Mouse (Mus musculus): Measurements from ENCODE around the gene Krt75. TPM values are rescaled to one million over a fixed set of nuclear protein-coding genes. Genes with fewer than 3 reads are reported as not detected.

Gene Krt75
- polyA plus RNA-seq, 1 experiment = not detected

DNA sequence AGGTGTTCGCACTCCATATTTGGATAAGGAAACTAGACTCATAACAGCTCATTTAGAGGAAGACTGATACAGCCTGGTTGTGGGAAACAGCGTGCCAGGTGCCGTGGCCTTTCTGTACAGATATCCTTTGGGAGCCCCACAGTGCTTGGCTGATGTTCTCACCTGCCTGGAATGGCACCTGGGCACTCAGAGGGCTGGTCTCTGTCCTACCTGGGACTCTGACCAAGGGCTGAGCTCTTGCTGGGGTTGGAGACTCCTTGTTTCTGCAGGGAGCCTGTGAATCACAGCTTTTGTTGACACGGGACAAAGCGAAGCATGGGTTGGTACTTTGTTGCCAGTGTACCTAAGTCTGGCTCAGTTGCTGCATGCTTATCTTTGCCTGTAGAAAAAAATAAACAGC lies 1.8 kb upstream of the Krt75 start:
- no peaks in the 10 kb centered on the region for H3K79me2 ChIP-seq (ENCODE audit: control insufficient read depth, insufficient read depth)
- no peaks in the 10 kb centered on the region for H3K36me3 ChIP-seq (ENCODE audit: control insufficient read depth, insufficient read depth)
- no peak overlapping the region for H3K4me3 ChIP-seq (ENCODE audit: insufficient read depth, poor library complexity, severe bottlenecking)
- H3K27me3 ChIP-seq (ENCODE audit: control insufficient read depth, insufficient read depth, insufficient read length) = peaks cover 44% of the 10 kb centered on the region
- TF ChIP-seq MAX (IDR thresholded peaks at IDR 0.05) (no peak), MYOD1 (IDR thresholded peaks at IDR 0.05; ENCODE audit: control insufficient read depth, insufficient read length, low read depth) (no peak), CEBPB (IDR thresholded peaks at IDR 0.05; ENCODE audit: low read depth) (no peak), MYOG (IDR thresholded peaks at IDR 0.05; ENCODE audit: control insufficient read depth, extremely low read depth, insufficient read length) (no peak), FOSL1 (IDR thresholded peaks at IDR 0.05; ENCODE audit: insufficient read depth, low read length, poor library complexity, severe bottlenecking) (no peak), USF1 (IDR thresholded peaks at IDR 0.05; ENCODE audit: low read depth) (no peak), CTCF (IDR thresholded peaks at IDR 0.05; ENCODE audit: control insufficient read depth, insufficient read depth, insufficient read length) (no peak)
- H3K79me3 ChIP-seq (ENCODE audit: low read depth) = no peaks in the 10 kb centered on the region
- no peak overlapping the region for H3ac ChIP-seq (ENCODE audit: control insufficient read depth, insufficient read length, low read depth)

DNA sequence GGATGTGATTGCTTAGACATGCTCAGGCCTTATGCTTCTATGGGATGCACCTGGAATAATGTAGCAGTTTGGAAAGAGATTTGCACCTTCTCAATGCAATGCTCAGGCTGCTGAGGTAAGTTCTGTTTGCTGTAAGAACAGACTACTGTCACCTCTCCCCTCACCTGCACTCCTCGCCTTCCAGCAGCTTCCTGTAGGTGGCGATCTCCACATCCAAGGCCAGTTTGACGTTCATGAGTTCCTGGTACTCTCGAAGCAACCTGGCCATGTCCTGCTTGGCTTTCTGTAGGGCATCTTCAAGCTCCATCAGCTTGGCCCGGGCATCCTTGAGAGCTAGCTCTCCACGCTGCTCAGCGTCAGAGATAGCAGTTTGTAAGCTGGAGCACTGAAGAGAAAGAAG lies 5.9 kb downstream of the Krt75 start:
- no peak for TF ChIP-seq MYOD1 (IDR thresholded peaks at IDR 0.05; ENCODE audit: control insufficient read depth, insufficient read length, low read depth)
- H3ac ChIP-seq (ENCODE audit: control insufficient read depth, insufficient read length, low read depth) = no peak overlapping the region
- H3K79me2 ChIP-seq (ENCODE audit: control insufficient read depth, insufficient read depth) = no peaks in the 10 kb centered on the region
- no peaks in the 10 kb centered on the region for H3K36me3 ChIP-seq (ENCODE audit: control insufficient read depth, insufficient read depth)
- H3K79me3 ChIP-seq (ENCODE audit: low read depth) = no peaks in the 10 kb centered on the region
- peaks cover 64% of the 10 kb centered on the region for H3K27me3 ChIP-seq (ENCODE audit: control insufficient read depth, insufficient read depth, insufficient read length)
- no peak overlapping the region for H3K4me3 ChIP-seq (ENCODE audit: insufficient read depth, poor library complexity, severe bottlenecking)

DNA sequence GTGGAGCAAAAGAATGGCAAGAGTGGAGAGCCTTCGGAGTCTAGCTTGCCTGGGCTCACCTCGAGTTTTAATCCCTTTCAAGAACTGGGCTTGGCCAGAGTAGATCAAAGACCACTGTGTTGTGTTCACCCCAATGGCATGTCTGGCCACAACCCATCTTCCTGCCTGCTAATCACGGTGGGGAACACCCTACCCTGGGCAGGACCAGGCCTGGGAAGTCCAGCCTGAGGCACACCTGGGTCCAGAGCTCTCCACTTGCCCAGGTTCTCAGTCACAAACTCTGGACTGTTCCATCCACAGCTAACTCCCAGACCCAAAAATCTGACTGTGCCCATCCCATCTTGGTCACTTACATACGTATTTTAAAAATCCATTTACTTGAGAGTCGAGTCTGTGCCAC lies 10.9 kb downstream of the Krt75 start, which contains the start of gene Krt90:
Gene Krt90 (minus strand): TSS at position 101 of the 400 bp plus-strand sequence.
- no peak for TF ChIP-seq MYOD1 (IDR thresholded peaks at IDR 0.05; ENCODE audit: control insufficient read depth, insufficient read length, low read depth)
- TF ChIP-seq FOSL1 (IDR thresholded peaks at IDR 0.05; ENCODE audit: insufficient read depth, low read length, poor library complexity, severe bottlenecking) = no peak
- Histone ChIP-seq H3K4me3 (ENCODE audit: insufficient read depth, poor library complexity, severe bottlenecking) (no peak within 1 kb of the TSS), H3K36me3 (ENCODE audit: control insufficient read depth, insufficient read depth) (no peaks in the 10 kb centered on the region), H3K79me2 (ENCODE audit: control insufficient read depth, insufficient read depth) (no peaks in the 10 kb centered on the region), H3ac (ENCODE audit: control insufficient read depth, insufficient read length, low read depth) (no peak within 1 kb of the TSS), H3K27me3 (ENCODE audit: control insufficient read depth, insufficient read depth, insufficient read length) (peaks cover 49% of the 10 kb centered on the region), H3K79me3 (ENCODE audit: low read depth) (no peaks in the 10 kb centered on the region)

DNA sequence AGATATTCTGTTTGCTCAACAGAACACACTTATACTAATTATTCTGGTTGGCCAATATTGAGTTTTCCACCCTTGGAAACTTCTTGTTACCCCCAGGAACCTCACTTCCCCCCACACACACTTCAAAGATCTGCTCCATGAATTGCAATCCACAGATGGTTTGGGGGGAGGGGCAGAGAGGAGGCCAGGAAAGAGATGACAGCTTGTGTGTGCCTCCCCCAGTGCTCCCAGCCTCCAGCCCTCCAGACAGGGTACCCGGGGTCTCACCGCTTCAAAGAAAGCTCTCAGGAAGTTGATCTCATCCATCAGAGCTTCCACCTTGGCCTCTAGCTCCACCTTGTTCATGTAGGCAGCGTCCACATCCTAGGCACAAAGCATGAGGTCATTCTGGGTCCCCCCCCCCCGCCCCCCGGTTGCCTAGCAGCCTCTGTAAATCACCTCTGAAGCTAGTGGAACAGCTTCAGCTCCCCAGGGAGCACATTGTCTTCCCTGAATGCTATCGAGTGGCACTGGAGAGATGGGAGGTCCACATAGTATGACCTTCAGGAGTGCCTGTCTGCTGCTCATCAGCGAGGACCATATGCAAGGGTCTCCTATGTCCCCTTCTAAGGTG lies 15.6 kb downstream of the Krt75 start:
- no peaks in the 10 kb centered on the region for H3K79me3 ChIP-seq (ENCODE audit: low read depth)
- H3K36me3 ChIP-seq (ENCODE audit: control insufficient read depth, insufficient read depth) = no peaks in the 10 kb centered on the region
- H3K79me2 ChIP-seq (ENCODE audit: control insufficient read depth, insufficient read depth) = no peaks in the 10 kb centered on the region
- peaks cover 66% of the 10 kb centered on the region for H3K27me3 ChIP-seq (ENCODE audit: control insufficient read depth, insufficient read depth, insufficient read length)
- no peak overlapping the region for H3K4me3 ChIP-seq (ENCODE audit: insufficient read depth, poor library complexity, severe bottlenecking)
- H3ac ChIP-seq (ENCODE audit: control insufficient read depth, insufficient read length, low read depth) = no peak overlapping the region
- TF ChIP-seq CEBPB (IDR thresholded peaks at IDR 0.05; ENCODE audit: low read depth) = no peak
- TF ChIP-seq MYOG (IDR thresholded peaks at IDR 0.05; ENCODE audit: control insufficient read depth, extremely low read depth, insufficient read length) = no peak
- no peak for TF ChIP-seq USF1 (IDR thresholded peaks at IDR 0.05; ENCODE audit: low read depth)
- no peak for TF ChIP-seq CTCF (IDR thresholded peaks at IDR 0.05; ENCODE audit: control insufficient read depth, insufficient read depth, insufficient read length)

DNA sequence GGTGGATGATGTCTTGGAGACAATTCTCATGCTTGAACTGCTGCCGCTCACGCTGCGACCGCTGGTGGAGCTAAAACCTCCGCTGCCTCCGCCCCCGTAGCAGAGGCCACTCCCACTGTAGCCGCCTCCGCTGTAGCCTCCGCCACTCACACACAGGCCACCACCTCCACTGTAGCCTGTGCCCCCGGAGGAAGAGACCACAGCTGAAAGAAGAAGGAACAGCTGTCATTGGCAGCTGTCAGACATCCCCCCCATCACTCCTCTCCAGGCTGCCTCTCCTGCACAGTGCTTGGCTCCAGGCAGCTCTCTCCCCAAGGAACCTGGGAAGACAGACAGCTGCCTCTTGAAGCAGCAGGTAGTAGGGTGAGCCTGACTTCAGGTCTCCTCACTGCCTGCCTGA lies 20.5 kb downstream of the Krt75 start:
- no peaks in the 10 kb centered on the region for H3K79me3 ChIP-seq (ENCODE audit: low read depth)
- TF ChIP-seq MAX (IDR thresholded peaks at IDR 0.05) = no peak
- no peak for TF ChIP-seq MYOG (IDR thresholded peaks at IDR 0.05; ENCODE audit: control insufficient read depth, extremely low read depth, insufficient read length)
- TF ChIP-seq USF1 (IDR thresholded peaks at IDR 0.05; ENCODE audit: low read depth) = no peak
- no peak for TF ChIP-seq CTCF (IDR thresholded peaks at IDR 0.05; ENCODE audit: control insufficient read depth, insufficient read depth, insufficient read length)
- TF ChIP-seq MYOD1 (IDR thresholded peaks at IDR 0.05; ENCODE audit: control insufficient read depth, insufficient read length, low read depth) = no peak
- H3ac ChIP-seq (ENCODE audit: control insufficient read depth, insufficient read length, low read depth) = no peak overlapping the region
- no peaks in the 10 kb centered on the region for H3K79me2 ChIP-seq (ENCODE audit: control insufficient read depth, insufficient read depth)
- H3K27me3 ChIP-seq (ENCODE audit: control insufficient read depth, insufficient read depth, insufficient read length) = peaks cover 83% of the 10 kb centered on the region
- H3K36me3 ChIP-seq (ENCODE audit: control insufficient read depth, insufficient read depth) = no peaks in the 10 kb centered on the region
- no peak overlapping the region for H3K4me3 ChIP-seq (ENCODE audit: insufficient read depth, poor library complexity, severe bottlenecking)

DNA sequence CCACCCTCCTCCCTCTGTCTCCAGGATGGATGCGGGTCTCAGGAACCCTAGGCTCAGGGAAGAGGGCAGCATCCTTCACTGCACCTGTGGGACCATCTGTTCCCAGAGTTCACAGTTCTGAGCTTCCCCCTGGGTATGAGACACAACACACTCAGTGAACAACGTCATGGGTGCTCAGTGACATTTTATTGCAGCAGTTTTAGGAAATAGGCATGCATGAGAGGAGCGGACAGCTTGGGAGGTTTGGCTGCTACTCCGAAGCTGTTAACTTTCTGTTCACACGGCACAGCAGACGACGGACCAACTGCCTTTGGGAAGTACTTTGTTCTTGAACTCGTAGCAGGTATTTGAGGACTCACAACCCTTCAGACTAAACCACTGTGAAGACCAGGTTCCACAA lies 21.5 kb downstream of the Krt75 start:
- Histone ChIP-seq H3K36me3 (ENCODE audit: control insufficient read depth, insufficient read depth) (no peaks in the 10 kb centered on the region), H3ac (ENCODE audit: control insufficient read depth, insufficient read length, low read depth) (no peak overlapping the region), H3K27me3 (ENCODE audit: control insufficient read depth, insufficient read depth, insufficient read length) (peaks cover 84% of the 10 kb centered on the region), H3K79me3 (ENCODE audit: low read depth) (no peaks in the 10 kb centered on the region), H3K4me3 (ENCODE audit: insufficient read depth, poor library complexity, severe bottlenecking) (no peak overlapping the region), H3K79me2 (ENCODE audit: control insufficient read depth, insufficient read depth) (no peaks in the 10 kb centered on the region)
- TF ChIP-seq MYOD1 (IDR thresholded peaks at IDR 0.05; ENCODE audit: control insufficient read depth, insufficient read length, low read depth) = no peak
- TF ChIP-seq USF1 (IDR thresholded peaks at IDR 0.05; ENCODE audit: low read depth) = no peak
- TF ChIP-seq MAX (IDR thresholded peaks at IDR 0.05) = no peak
- TF ChIP-seq FOSL1 (IDR thresholded peaks at IDR 0.05; ENCODE audit: insufficient read depth, low read length, poor library complexity, severe bottlenecking) = no peak
- no peak for TF ChIP-seq CEBPB (IDR thresholded peaks at IDR 0.05; ENCODE audit: low read depth)
